Mouse (Mus musculus): ENCODE results near the gene Ccdc189. TPM values are rescaled to one million over a fixed set of nuclear protein-coding genes. Genes with fewer than 3 reads are reported as not detected.
"Not testable (repeated sequence)": the region's sequence is repeated elsewhere in the genome, so short reads cannot be mapped to it uniquely, and the experiment has no call there.

Ccdc189 gene
- total RNA-seq (2021) = 1 to 10 TPM; 7.3 to 8.7 TPM

GRCm38 (mm10) chr7:127588011-127588871 lies at the start of gene Ccdc189, which contains the start of gene Rnf40:
Gene Ccdc189 (minus strand): TSS chr7:127588595.
Gene Rnf40 (plus strand): TSS chr7:127588767.
- intact Hi-C loops (cut with DNase I) = no loop called here
- DNase-seq = peak; percentile 96

DNA sequence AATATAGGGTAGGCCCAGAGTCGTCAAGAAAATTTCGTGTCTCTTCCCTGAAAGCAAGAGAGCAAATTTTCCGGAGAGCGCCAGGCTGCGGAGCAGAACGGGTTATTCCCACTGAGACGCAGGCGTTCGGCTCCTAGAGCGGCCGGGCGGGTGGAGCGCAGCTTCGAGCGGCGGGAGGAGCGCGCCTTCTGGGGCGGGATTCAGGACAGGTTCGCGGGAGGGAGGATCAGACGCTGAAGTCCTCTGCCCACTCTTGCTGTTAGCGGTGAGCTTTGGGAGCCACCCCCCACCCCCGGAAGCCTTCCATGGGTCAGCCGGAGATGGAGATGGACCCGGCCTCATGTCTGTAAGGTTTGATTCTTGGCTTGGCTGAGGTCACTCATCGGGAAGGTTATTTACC lies 48.6 kb upstream of the Ccdc189 start:
- intact Hi-C loops (cut with DNase I) = loop anchor here (1.0 kb wide), 1 partner anchor 23 kb away; no protein-coding TSS in a partner anchor
- peak; percentile 85 to 87 for DNase-seq

DNA sequence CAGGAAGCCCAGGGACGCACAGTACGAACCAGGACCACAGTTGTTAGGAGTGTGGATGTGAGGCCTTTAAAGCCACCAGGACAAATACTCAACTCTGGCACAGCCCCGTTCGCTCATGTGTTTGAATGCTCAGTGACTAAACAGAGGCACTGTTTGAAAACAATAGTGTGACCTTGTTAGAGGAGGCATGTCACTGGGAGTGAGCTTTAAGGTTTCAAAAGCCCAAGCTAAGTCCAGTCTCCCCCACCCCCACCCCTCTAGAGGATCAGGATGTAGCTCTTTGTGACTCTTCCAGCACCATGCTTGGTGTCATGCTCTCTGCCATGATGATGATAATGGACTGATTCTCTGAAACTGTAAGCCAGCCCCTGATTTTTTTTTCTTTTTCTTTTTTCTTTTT lies 43.0 kb upstream of the Ccdc189 start:
- intact Hi-C loops (cut with DNase I) = no loop called here
- DNase-seq = no peak

DNA sequence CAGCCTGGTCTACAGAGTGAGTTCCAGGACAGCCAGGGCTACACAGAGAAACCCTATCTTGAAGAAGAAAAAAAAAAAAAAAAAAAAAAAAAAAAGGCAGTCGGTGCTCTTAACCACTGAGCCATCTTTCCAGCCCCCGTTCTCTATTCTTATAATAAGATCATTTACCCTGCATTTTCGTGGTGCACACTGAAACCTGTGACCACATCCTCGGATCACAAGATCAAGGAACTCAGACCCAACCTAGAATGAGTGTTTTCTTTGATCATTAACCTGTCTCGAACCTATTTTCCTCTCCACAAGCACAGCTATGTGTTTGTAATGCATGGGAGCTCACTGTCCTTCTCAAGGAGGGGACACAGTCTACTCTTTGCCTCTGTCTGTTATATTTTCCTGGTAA lies 40.3 kb upstream of the Ccdc189 start:
- DNase-seq = no peak
- intact Hi-C loops (cut with DNase I) = no loop called here

- no peak for DNase-seq
- intact Hi-C loops (cut with DNase I) = no loop called here
Observed at GRCm38 (mm10) chr7:127626471-127626870, 38.1 kb upstream of the Ccdc189 start.

DNA sequence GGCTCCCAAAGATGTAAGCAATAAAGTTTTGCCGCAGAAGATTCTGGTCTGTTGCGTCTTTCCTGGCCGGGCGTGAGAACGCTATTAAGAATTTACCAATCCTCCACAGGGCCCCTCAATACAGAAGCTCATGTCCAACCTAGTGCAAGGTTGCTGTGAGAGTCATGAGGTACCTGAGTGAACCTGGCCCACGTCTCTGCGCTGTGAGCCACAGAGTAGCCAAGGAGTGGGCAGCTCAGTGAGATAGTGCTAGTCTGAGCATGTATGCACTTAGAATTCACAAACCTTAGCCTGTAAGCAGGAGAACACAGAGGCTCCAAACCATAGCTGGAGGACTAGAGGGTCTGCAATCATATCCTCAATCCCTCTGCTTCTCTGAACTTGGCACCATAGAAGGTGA lies 37.6 kb upstream of the Ccdc189 start:
- intact Hi-C loops (cut with DNase I) = no loop called here
- no peak for DNase-seq

- DNase-seq = not testable (repeated sequence)
- intact Hi-C loops (cut with DNase I) = loop anchor here (5.0 kb wide), 1 partner anchor 89 kb away; the partner anchor contains the start of gene Bcl7c
Observed at GRCm38 (mm10) chr7:127618402-127618801, 30.0 kb upstream of the Ccdc189 start.

DNA sequence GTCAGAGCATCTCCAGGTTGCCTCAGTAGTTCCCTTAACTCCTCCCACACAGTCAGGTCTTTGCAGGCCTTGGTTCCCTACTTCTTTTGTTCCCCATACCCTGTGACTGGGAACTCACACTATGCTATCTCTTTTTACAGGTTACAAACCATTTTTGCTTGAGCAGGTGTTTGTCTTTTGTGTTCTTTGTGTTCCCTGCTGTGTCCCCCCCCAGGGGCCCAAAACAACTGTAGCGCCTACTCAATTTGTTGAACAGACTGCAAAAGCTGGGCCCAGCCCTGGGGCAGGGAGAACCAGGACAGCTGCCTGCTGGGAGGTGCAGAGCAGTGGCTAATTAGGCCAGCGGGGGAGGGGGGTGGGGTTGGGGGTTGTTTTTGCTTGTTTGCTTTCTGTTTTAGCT lies 29.6 kb upstream of the Ccdc189 start:
- intact Hi-C loops (cut with DNase I) = loop anchor here (5.0 kb wide), 1 partner anchor 89 kb away; the partner anchor contains the start of gene Bcl7c
- DNase-seq = no peak

DNA sequence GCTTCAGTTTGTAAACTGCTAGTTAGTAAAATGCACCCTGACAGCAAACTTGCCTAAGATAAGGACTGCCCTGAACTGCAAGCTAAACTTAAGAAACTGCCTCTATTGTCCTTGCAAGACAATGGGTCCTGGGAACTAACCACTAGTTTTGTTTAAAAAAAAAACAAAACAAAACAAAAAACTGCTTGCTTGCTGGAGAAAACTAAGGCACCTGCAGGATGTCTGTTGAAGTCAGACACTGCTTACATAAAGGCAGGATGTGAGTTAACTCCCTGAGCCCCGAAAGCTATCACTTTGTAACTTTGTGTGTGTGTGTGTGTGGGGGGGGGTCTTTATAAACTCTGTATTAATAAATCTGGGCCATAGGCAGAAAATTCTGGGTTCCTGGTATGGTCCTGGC lies 28.5 kb upstream of the Ccdc189 start:
- no peak for DNase-seq
- intact Hi-C loops (cut with DNase I) = loop anchor here (5.0 kb wide), 1 partner anchor 90 kb away; the partner anchor contains the start of gene Bcl7c

DNA sequence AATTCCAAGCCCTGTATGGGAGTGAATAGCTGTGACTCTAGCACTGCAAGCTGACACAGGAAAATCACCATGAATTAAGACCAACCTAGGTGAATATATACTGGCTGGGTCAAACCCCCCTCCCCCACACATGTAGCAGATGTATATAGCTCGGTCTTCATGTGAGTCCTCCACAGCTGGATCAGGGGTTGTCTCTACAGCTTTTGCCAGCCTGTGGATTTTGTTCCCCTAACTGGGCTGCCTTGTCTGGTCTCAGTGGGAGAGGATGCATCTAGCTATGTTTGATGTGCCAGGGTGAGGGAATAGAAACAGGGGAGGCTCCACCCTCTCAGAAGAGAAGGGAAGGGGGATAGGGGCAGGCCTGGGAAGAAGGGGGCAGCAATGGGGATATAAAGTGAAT lies 27.9 kb upstream of the Ccdc189 start:
- intact Hi-C loops (cut with DNase I) = loop anchor here (5.0 kb wide), 1 partner anchor 91 kb away; the partner anchor contains the start of gene Bcl7c
- DNase-seq = no peak

DNA sequence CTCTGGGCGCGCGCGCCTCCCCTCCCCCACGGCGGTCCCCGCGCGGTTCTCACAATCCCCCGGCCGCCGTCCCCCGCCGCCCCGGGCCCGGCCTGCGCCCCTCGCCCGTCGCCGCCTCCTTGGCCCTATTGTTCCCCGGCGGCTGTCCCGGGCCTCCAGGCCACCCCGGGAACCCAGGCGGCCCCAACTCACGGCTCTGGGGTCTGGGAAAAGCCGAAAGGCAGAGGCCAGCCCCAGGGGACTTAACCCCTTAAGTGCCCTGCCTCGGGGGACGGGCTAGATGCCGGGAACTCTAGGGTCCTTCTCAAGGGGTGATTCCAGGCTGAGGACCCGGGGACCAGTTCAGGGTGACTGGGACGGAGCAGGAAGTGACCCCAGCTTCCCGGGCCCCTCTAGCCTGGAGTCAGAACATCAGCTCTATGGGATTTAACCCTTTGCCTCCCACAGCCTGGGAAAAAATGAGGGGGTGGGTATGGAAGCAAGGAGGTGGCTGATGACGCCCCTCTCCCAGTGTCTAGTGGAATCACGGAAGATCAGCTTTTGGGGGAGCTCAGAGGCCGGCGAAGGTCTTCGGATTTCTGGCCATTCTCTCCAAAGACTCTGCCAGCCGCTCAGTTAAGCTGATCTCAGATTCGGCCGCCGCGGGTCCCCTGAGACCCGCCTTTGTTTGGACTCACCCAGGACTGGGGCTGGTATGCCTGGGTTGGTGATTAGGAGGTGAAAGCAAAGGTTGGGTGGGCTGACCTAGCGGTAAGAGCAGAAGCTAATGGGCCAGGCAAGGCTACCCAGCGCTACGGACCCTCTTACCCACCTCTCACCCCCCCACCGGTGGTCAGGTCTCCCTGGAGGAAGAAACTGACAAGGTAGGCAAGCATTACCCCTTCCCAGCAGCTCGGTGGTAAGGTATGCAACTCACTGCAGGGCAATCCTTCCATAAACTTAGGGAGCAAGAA lies 26.8 kb upstream of the Ccdc189 start, which contains the start of gene Zfp629:
Zfp629 (minus strand) TSS at position 907 of the 953 bp plus-strand sequence.
- intact Hi-C loops (cut with DNase I) = loop anchor here (1.0 to 5.0 kb wide), 3 partner anchors 22 to 132 kb away; partner anchors contain the start of gene Bcl7c

DNA sequence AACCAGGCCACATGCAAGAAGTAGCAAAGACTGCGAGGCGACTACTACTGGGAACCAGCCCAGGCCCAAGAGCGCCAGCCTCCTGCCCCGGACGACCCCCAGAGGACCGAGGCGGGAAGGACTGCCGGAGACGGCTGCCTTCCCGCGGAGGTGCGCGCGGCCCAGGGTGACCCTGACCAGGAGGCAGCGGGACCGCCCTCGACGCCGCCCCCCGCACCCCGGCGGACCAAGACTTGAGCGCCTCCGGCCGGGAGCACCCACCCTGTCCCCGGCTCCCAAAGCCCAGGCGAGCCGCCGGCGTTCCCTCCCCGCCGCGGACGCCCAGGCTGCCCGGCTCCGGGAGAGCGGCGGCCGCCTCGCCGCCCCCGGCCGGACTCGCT lies 26.1 kb upstream of the Ccdc189 start:
- peak; percentile 75 to 78 for DNase-seq
- intact Hi-C loops (cut with DNase I) = loop anchor here (1.0 to 5.0 kb wide), 2 partner anchors 23 to 133 kb away; no protein-coding TSS in a partner anchor

More for the DNA sequence above, 26.8 kb upstream of the Ccdc189 start, which contains the start of gene Zfp629:
- peak; percentile 87 to 90 for DNase-seq

DNA sequence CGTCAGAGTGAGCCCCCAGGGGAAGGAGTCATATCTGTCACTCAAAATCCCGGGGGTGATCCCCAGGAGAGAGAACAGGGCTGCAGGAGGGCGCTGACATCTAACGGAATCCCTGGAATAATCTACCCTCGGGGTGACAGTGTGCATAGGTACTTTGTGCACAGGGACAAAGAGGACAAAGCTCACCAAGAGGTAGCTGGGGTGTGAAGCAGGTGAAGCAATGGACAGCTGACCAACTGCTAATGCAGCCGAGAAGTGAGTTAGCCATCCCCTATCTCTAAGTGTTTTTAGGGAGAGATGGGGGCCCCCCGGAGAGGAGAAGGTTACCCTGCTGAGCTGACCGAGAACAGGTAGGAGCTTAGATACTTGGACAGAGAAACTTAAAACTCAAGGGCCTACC lies 25.7 kb upstream of the Ccdc189 start:
- intact Hi-C loops (cut with DNase I) = loop anchor here (1.0 to 5.0 kb wide), 2 partner anchors 23 to 133 kb away; no protein-coding TSS in a partner anchor

DNA sequence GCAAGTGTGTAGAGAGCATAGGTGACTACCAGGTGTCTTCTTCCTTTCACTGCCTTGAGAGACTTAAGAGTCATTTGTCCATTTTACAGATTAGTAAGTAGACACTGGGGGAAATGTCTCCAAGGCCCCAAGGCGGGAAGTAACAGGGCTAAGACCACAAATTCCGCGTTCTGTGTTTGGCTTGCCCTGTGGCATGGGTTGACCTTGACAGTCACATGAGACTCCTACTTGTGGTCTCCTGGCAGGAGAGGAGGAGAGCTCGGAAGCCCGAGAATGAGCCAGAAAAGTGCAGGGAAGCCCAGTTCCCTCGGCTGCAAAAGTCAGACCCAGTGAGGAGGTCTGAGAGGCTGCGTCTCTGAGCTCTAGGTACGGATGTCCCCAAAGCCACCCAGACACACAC lies 25.1 kb upstream of the Ccdc189 start:
- intact Hi-C loops (cut with DNase I) = loop anchor here (5.0 kb wide), 1 partner anchor 134 kb away; no protein-coding TSS in a partner anchor
- peak; percentile 27 to 37 for DNase-seq

More for the DNA sequence above, 25.7 kb upstream of the Ccdc189 start:
- DNase-seq = peak in 1 of 2 experiments; percentile 31

DNA sequence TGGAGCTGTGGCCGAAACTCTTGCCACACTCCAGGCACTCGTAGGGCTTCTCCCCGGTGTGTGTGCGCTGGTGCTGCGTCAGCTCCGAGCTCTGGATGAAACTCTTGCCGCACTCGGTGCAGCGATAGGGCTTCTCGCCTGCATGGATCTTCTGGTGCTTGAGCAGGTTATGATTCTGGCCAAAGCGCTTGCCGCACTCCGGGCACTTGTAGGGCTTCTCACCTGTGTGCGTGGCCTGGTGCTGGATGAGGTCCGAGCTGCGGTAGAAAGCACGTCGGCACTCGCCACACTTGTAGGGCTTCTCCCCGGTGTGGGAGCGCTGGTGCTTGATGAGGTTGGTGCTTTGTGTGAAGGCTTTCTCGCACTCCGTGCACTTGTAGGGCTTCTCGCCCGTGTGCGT lies 23.2 kb upstream of the Ccdc189 start:
- intact Hi-C loops (cut with DNase I) = loop anchor here (5.0 kb wide), 1 partner anchor 136 kb away; no protein-coding TSS in a partner anchor
- no peak for DNase-seq

DNA sequence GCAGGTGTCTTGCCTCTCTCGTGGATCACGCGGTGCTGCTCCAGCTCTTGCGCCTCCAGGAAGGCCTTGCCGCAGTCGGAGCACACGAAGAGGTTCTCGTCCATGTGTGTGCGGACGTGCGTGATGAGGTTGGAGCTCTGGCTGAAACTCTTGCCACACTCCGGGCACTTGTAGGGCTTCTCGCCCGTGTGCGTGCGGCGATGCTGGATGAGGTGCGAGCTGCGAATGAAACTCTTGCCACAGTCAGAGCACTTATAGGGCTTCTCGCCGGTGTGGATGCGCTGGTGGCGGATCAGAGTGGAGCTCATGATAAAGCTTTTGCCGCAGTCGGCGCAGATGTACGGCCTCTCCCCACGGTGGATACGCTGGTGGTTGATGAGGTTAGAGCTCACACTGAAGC lies 22.6 kb upstream of the Ccdc189 start:
- intact Hi-C loops (cut with DNase I) = loop anchor here (5.0 kb wide), 1 partner anchor 136 kb away; no protein-coding TSS in a partner anchor
- DNase-seq = no peak

DNA sequence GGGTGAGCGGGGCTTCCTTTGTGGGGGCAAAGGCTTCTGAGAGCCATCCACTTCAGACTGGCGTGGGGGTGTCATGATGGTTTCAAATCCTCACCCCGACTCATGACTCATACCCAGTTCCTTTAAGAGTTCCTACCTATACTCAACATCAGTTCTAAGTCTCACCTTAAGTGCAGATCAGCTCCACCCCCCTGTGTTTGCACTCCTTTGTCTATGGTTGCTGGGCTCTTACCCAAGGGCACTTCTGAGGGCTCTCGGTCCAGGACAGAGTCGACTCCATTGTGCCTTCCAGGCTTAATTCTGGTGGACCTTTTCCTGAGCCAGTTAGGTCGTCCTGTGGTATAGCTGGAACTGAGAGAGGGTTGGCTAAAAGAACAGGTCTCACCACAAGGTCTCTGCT lies 18.8 kb upstream of the Ccdc189 start:
- intact Hi-C loops (cut with DNase I) = no loop called here
- no peak for DNase-seq

DNA sequence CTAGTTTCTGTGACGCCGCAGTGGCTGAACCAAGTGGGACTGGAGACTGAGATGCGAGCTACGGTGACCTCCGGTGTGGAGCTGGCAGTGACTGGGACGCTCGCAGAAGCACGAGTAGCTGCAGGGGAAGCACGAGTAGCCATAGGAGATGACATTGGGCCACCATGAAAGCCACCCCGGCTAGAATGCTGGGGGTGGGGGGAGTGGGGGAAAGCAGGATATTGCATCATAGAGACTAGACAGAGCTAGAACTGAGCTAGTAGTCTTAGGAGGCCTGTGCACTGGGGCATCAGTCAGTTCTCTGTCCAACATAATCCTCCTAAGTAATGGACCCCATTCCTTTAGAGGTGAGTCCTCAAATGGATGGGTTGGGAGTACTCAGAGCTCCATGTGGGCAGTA lies 15.9 kb upstream of the Ccdc189 start:
- DNase-seq = no peak
- intact Hi-C loops (cut with DNase I) = no loop called here

DNA sequence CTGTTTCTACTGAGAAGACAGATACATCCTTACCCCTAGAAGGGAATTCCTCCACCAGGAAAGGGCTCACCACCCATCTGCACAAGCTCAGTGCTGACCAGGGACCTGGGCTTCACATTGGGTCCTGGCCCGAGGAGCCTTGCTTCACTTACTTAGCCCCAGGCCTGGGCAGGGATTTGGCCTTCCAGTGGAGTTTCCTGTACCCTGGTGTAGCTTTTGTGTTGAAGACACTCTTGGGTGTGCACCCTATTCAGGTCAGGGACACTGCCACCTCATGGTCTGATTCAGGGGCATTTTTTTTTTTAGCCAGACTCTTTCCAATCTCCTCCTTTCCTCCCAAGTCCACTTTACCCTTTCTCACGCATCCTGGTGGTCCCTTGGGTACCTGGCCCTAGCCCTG lies 14.5 kb upstream of the Ccdc189 start:
- no peak for DNase-seq
- intact Hi-C loops (cut with DNase I) = no loop called here

- intact Hi-C loops (cut with DNase I) = no loop called here
- no peak for DNase-seq
Observed at GRCm38 (mm10) chr7:127601735-127602134, 13.3 kb upstream of the Ccdc189 start.

Data from heart, postnatal 10 days (tissue).